Mouse (Mus musculus) lung, adult 2 months (tissue): ENCODE results near the gene E130309D02Rik.

Source experiments
- CTCF ChIP-seq: fragments of 200-500 bp; IDR thresholded peaks from 2 replicates; pipeline ENCODE4 v1.5.1; 2011; ENCODE audit warnings: mild to moderate bottlenecking, low read length, control low read depth; ENCODE audit not compliant: insufficient read depth
- POLR2A ChIP-seq: fragments of 200-500 bp; IDR thresholded peaks from 2 replicates; pipeline ENCODE4 v1.6.1; 2011; ENCODE audit warnings: low read depth, mild to moderate bottlenecking, control low read depth, low read length, borderline replicate concordance; ENCODE audit errors: extremely low read depth

- no peak for TF ChIP-seq POLR2A
- no peak for TF ChIP-seq CTCF
Observed at GRCm38 (mm10) chr5:143254487-143255130, 60.6 kb downstream of the E130309D02Rik start.
